Mouse (Mus musculus) ES-E14 (cell line): Measurements from ENCODE around the gene Nags. TPM values are rescaled to one million over a fixed set of nuclear protein-coding genes. Genes with fewer than 3 reads are reported as not detected.
A peak's percentile ranks its signal among the peaks of the same experiment; 100 is the strongest.

Experiments
- DNase-seq: peaks from one replicate; pipeline ENCODE4 v3.0.0-alpha.2; 2013; ENCODE audit warnings: low read depth, low spot score
- H3K27ac ChIP-seq: 2 replicates; pipeline ENCODE4 v1.5.1; 2012; ENCODE audit warnings: low read depth, mild to moderate bottlenecking, low read length, moderate library complexity, mixed read lengths; ENCODE audit not compliant: poor library complexity, insufficient read depth, severe bottlenecking
- H3K36me3 ChIP-seq: 2 replicates; pipeline ENCODE4 v1.6.1; 2012; ENCODE audit warnings: mild to moderate bottlenecking, low read length, moderate library complexity, mixed read lengths; ENCODE audit not compliant: control insufficient read depth, poor library complexity, insufficient read depth, severe bottlenecking
- H3K4me1 ChIP-seq, 2 experiments: fragments of 150-350 bp in 1 of 2; sonication (generic) in 1 of 2; 2 replicates each; pipeline ENCODE4 v1.6.1; 2012; ENCODE audit warnings: low read length in 2 of 2, mild to moderate bottlenecking in 1 of 2, mixed read lengths in 1 of 2; ENCODE audit not compliant: control insufficient read depth in 2 of 2, insufficient read depth in 2 of 2, poor library complexity in 1 of 2
- H3K4me3 ChIP-seq, 2 experiments: fragments of 150-350 bp in 1 of 2; sonication (generic) in 1 of 2; 2 replicates each; pipeline ENCODE4 v1.5.1; 2012; ENCODE audit warnings: low read length in 2 of 2, low read depth in 1 of 2, mild to moderate bottlenecking in 1 of 2, mixed read lengths in 1 of 2; ENCODE audit not compliant: insufficient read depth in 1 of 2, poor library complexity in 1 of 2, severe bottlenecking in 1 of 2
- H3K9ac ChIP-seq: 2 replicates; pipeline ENCODE4 v1.6.1; 2012; ENCODE audit warnings: low read depth, mild to moderate bottlenecking, low read length, mixed read lengths; ENCODE audit not compliant: poor library complexity, insufficient read depth, severe bottlenecking
- H3K9me3 ChIP-seq: fragments of 150-350 bp; sonication (generic); 2 replicates; pipeline ENCODE4 v1.6.1; 2012; ENCODE audit warnings: low read depth, mild to moderate bottlenecking, low read length; ENCODE audit not compliant: control insufficient read depth, insufficient read depth
- CHD2 ChIP-seq: IDR thresholded peaks from 2 replicates; pipeline ENCODE4 v1.6.1; 2014; ENCODE audit warnings: mild to moderate bottlenecking, low read depth, low read length, inconsistent platforms
- HCFC1 ChIP-seq: IDR thresholded peaks from 2 replicates; pipeline ENCODE4 v1.6.1; 2012; ENCODE audit warnings: low read length, inconsistent platforms, borderline replicate concordance; ENCODE audit not compliant: insufficient read depth
- MAFK ChIP-seq: IDR thresholded peaks from 2 replicates; pipeline ENCODE4 v1.6.1; 2014; ENCODE audit warnings: mild to moderate bottlenecking, low read depth, low read length, inconsistent platforms; ENCODE audit not compliant: insufficient read depth
- ZC3H11A ChIP-seq: IDR thresholded peaks from 2 replicates; pipeline ENCODE4 v1.6.1; 2012; ENCODE audit warnings: low read depth, mild to moderate bottlenecking, inconsistent platforms, low read length, borderline replicate concordance
- ZNF384 ChIP-seq: IDR thresholded peaks from 2 replicates; pipeline ENCODE4 v1.6.1; 2012; ENCODE audit warnings: low read depth, low read length, inconsistent platforms
- in situ Hi-C, 2 experiments: fragments of 600-800 bp; cut with MboI; formaldehyde crosslinking; loops; one replicate each; pipeline ENCODE4 v1.15.1; 2025; ENCODE audit warnings: low sequenced_read_pairs in 2 of 2, inconsistent platforms in 1 of 2; ENCODE audit not compliant: unreplicated experiment in 2 of 2
- total RNA-seq: library from RNA; depleted of rRNA; stranded (reverse); fragments of 300-350 nt; gene quantifications from 2 replicates; pipeline ENCODE4 v1.2.3, GENCODE M21; 2012

Gene Nags
- total RNA-seq, 1 experiment = 0.45 TPM

DNA sequence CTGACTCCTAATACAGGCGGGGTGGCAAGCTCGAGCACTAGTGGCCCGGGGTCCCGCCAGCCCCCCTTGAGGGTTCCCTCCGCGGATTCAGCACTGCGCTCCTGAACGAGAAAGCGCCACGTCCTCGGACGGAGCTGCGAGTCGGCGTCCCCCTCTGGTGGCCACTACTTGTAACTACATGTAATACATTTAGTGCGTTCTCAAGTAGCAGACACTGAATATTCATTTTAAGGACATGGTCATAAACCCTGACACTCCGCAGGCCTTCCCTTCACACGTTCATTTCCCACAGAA lies 6.9 kb upstream of the Nags start:
- DNase-seq = no peak
- H3K27ac ChIP-seq = no peak overlapping the region
- no peaks in the 10 kb centered on the region for H3K36me3 ChIP-seq
- H3K9me3 ChIP-seq = no peaks in the 10 kb centered on the region
- H3K4me1 ChIP-seq = peaks cover 2 to 7% of the 10 kb centered on the region in 2 experiments; a peak in 2 of 4 replicates
- in situ Hi-C loops = no loop called here
- TF ChIP-seq ZNF384 (no peak), ZC3H11A (peak; percentile 77; the same call in 1 of the 2 replicates), HCFC1 (no peak)
- peak overlapping the region; percentile 47; the same call in 1 of the 2 replicates for H3K9ac ChIP-seq
- H3K4me3 ChIP-seq = peak overlapping the region; percentile 52

DNA sequence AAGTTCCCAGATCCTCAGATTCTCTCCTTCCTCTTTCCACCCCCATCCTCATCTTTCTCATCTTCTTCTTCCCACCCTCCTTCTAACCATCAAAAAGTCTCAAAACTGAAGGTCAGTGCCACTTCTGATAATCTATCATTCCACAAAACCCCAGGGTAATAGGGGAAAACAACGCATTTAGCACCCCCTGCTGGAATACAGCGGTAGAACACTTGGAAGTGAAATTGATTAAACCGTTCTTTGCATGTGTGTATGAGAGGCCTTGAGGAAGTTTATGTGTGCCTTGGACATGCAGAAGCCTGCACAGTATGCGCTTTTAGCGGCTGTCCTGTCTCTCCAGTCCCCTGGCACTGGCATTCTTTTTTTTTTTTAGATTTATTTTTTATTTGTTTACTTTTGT lies 4.8 kb upstream of the Nags start:
- no peak overlapping the region for H3K27ac ChIP-seq
- no peak for TF ChIP-seq ZNF384
- no peak for TF ChIP-seq ZC3H11A
- TF ChIP-seq CHD2 = no peak
- TF ChIP-seq HCFC1 = no peak
- TF ChIP-seq MAFK = no peak
- peak; percentile 71 for DNase-seq
- no peaks in the 10 kb centered on the region for H3K9me3 ChIP-seq
- H3K9ac ChIP-seq = no peak overlapping the region
- H3K36me3 ChIP-seq = no peaks in the 10 kb centered on the region
- H3K4me1 ChIP-seq = no peaks in the 10 kb centered on the region; a peak in 1 of 4 replicates
- H3K4me3 ChIP-seq = no peak overlapping the region
- in situ Hi-C loops = no loop called here

DNA sequence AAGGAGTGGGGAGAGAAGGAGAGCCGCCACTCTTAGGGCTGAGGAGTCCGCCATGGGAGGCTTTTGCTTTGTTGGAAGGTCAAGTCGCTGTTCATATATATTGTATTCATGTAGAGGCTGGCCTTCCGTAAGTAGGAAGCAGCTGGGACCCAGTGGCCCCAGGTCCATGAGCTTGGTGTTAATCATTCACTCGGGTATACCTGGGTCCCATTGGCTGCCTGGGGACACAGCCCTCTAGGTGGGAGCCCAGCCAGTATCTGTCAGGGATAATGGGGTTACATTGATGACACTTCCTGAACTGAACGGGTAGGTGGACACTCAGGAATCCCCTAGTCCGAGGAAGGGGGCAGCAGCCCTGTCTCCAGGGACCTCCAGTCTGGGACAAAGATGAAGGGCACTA lies 3.0 kb upstream of the Nags start:
- no peak overlapping the region for H3K27ac ChIP-seq
- in situ Hi-C loops = no loop called here
- no peaks in the 10 kb centered on the region for H3K36me3 ChIP-seq
- no peaks in the 10 kb centered on the region for H3K9me3 ChIP-seq
- peaks cover 2 to 8% of the 10 kb centered on the region in 2 experiments; a peak in 3 of 4 replicates for H3K4me1 ChIP-seq
- H3K4me3 ChIP-seq = no peak overlapping the region
- TF ChIP-seq CHD2 (no peak), ZNF384 (no peak), HCFC1 (no peak), MAFK (no peak)
- no peak overlapping the region for H3K9ac ChIP-seq
- DNase-seq = no peak

DNA sequence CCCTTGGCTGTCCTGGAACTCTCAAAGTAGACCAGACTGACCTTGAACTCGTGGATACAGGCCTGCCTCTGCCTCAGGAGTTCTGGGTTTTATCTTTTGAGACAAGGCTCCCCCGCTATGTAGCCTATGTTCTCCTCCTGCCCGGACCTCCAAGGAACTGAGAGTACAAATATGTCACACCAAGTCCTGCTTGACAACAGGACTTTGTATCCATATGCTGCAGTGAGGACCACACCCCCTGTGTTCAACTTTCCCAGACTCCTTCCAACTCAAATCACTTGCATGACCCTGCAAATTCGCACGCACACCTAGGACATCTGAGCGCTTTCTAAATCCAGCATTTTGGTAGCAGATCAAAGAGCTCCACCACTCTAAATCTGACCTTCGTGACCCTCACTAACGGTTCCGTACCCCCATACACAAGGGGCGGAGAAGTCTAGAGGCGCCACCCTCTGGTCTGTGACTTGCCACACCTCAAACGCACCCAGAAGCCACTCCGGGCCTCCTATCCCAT lies 299 bp upstream of the Nags start:
- Histone ChIP-seq H3K9ac (0 out of 2 replicates have a peak overlapping the region, but pooled peaks have one; percentile 22), H3K27ac (no peak overlapping the region), H3K4me3 (peak overlapping the region; percentile 57 to 61), H3K4me1 (peaks cover 2 to 8% of the 10 kb centered on the region in 2 experiments; a peak in 3 of 4 replicates), H3K36me3 (no peaks in the 10 kb centered on the region), H3K9me3 (no peaks in the 10 kb centered on the region)
- no peak for DNase-seq
- no peak for TF ChIP-seq CHD2
- in situ Hi-C loops = no loop called here

DNA sequence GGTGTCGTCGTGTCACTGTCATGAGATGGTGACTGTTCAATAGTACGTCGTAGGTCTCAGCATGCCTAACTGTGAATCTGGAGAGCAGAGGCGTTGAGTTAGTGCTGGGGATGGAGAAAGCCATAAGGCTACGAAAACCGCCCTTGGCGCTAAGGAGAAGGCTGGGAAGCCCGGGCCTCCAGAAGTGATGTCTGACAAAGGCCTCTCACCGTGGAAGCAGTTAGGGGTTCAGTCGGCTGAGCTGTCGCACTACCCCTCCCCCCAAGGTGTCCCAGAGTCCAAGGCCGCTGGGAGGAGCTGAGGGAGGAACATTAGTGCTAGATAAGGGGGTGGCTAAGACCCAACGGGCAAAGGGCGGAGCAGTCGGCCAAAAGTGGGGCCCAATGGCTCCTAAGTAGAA lies 692 bp downstream of the Nags start:
- no peaks in the 10 kb centered on the region for H3K9me3 ChIP-seq
- no peaks in the 10 kb centered on the region for H3K36me3 ChIP-seq
- H3K4me3 ChIP-seq = peak overlapping the region; percentile 57 to 61
- no peak for DNase-seq
- in situ Hi-C loops = no loop called here
- no peak overlapping the region for H3K27ac ChIP-seq
- no peak overlapping the region for H3K9ac ChIP-seq
- no peak for TF ChIP-seq HCFC1
- TF ChIP-seq ZC3H11A = no peak
- TF ChIP-seq MAFK = no peak
- TF ChIP-seq CHD2 = no peak
- no peak for TF ChIP-seq ZNF384
- H3K4me1 ChIP-seq = peaks cover 2 to 8% of the 10 kb centered on the region in 2 experiments; a peak in 3 of 4 replicates
